Mouse (Mus musculus): Measurements from ENCODE around the gene Pakap.

- TF ChIP-seq CTCF (IDR thresholded peaks at IDR 0.05; ENCODE audit: low read depth, low read length) (no peak), POLR2A (IDR thresholded peaks at IDR 0.05; ENCODE audit: extremely low read depth, insufficient read depth, low read length) (no peak)
Measured at GRCm38 (mm10) chr4:57576095-57576494, 8.1 kb downstream of the Pakap start.

All from liver, adult 2 months (tissue).